Mouse (Mus musculus): ENCODE data around the gene H2afj.

- TF ChIP-seq GATA1 (IDR thresholded peaks at IDR 0.05; ENCODE audit: borderline replicate concordance, low read length): no peak
- TF ChIP-seq CTCF (IDR thresholded peaks at IDR 0.05; ENCODE audit: low read depth, low read length): no peak
- TF ChIP-seq TAL1 (conservative IDR thresholded peaks at IDR 0.05; ENCODE audit: low read depth, low read length): no peak
These were observed 2.7 kb upstream of the H2afj start for GRCm38 (mm10) chr6:136805409-136805775.

Measured in G1E (cell line).